Mouse (Mus musculus) lung, embryonic 15.5 days (tissue): Measurements from ENCODE around the gene Aplp2. TPM values are rescaled to one million over a fixed set of nuclear protein-coding genes. Genes with fewer than 3 reads are reported as not detected.

Source experiments
- ATAC-seq: fragments of 200-750 bp; cut with Nextera tagmentation; 2 replicates; pipeline ENCODE4 v1.8.0; 2017; ENCODE audit warnings: moderate number of reproducible peaks, borderline replicate concordance; ENCODE audit not compliant: low FRiP score, low TSS enrichment; ENCODE audit errors: extremely low read depth
- H3K27ac ChIP-seq: fragments of 300-500 bp; sonication (generic); 2 replicates; pipeline ENCODE4 v1.5.1; 2015; ENCODE audit warnings: moderate library complexity, mild to moderate bottlenecking, inconsistent platforms
- H3K27me3 ChIP-seq: fragments of 300-500 bp; sonication (generic); 2 replicates; pipeline ENCODE4 v1.6.1; 2015; ENCODE audit warnings: inconsistent platforms
- H3K36me3 ChIP-seq: fragments of 300-500 bp; sonication (generic); 2 replicates; pipeline ENCODE4 v1.6.1; 2015; ENCODE audit warnings: inconsistent platforms
- H3K4me1 ChIP-seq: fragments of 300-500 bp; sonication (generic); 2 replicates; pipeline ENCODE4 v1.6.1; 2015; ENCODE audit warnings: inconsistent platforms
- H3K4me2 ChIP-seq: fragments of 300-500 bp; sonication (generic); 2 replicates; pipeline ENCODE4 v1.6.1; 2015; ENCODE audit warnings: inconsistent platforms, mild to moderate bottlenecking, moderate library complexity
- H3K4me3 ChIP-seq: fragments of 300-500 bp; sonication (generic); 2 replicates; pipeline ENCODE4 v1.5.1; 2015; ENCODE audit warnings: mild to moderate bottlenecking, inconsistent platforms
- H3K9ac ChIP-seq: fragments of 300-500 bp; sonication (generic); 2 replicates; pipeline ENCODE4 v1.6.1; 2015; ENCODE audit warnings: inconsistent platforms
- H3K9me3 ChIP-seq: fragments of 300-500 bp; sonication (generic); 2 replicates; pipeline ENCODE4 v1.6.1; 2016; ENCODE audit warnings: inconsistent platforms
- WGBS: fragments of 180-500 bp; shearing (Covaris S2); methylation state at CpG from one replicate; pipeline ENCODE4 v1.1.7; 2015; 5-methylcytosine and 5-hydroxymethylcytosine counted together
- polyA plus RNA-seq: library from polyadenylated mRNA; unstranded; fragments of >200 nt; fragmentation: Nextera tagmentation; extraction: Ambion mirVana; gene quantifications from 2 replicates; pipeline ENCODE4 v1.2.1, GENCODE M21; 2015

The Aplp2 gene
- polyA plus RNA-seq = 446 and 476 TPM in 2 replicates

DNA sequence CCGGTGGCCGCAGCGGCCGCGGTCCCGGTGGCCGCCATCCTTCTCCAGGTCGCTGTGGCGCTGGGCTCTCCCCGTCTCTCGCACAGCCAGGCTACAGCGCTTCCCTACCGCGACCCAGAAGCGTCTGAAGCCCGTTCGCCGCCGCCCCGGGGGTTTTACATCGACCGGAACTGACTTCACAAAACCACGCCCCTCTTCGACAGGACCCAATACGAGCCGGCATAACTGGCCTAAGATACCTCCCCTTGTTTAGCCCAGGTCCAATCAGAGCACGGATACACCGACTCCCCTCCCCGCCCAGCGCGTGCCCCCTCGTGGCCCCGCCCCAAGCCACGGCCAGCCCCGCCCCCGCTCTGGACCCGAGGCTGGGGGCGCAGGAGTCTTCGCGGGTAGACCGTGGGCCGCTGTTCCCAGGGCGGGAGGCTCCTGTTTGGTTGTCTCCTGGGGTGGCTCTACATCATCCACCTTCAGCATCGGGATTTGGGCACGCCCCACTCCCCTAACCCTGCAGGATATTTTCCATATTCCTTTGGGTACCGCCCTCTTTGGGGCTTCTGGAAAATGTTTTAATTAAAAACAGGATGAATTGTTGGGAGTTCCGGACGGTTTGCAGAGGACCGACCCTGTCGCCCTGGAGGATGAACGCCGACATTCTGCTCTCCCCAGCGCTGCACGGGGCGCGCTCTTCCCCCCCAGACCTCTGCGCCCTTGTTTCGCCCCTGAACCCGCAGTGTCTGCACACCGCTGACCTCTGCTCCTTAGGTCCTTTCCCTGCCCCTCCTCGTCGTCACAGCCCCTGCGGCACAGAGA is at the start of gene Aplp2:
Gene Aplp2, minus strand, starts transcription at position 126 of the 810 bp plus-strand sequence.
- Histone ChIP-seq H3K4me2 (peak within 1 kb of the TSS; percentile 93), H3K27ac (peak within 1 kb of the TSS; percentile 84), H3K27me3 (no peaks in the 10 kb centered on the region), H3K4me3 (peak within 1 kb of the TSS; percentile 83), H3K4me1 (peaks cover 45% of the 10 kb centered on the region), H3K9ac (peak within 1 kb of the TSS; percentile 80), H3K9me3 (no peaks in the 10 kb centered on the region), H3K36me3 (no peaks in the 10 kb centered on the region)
- under 1% methylated on average over 62 of the region's 63 CpGs for WGBS
- ATAC-seq = peak; percentile 100

GRCm38 (mm10) chr9:31260219-31260618 is 48.6 kb upstream of the Aplp2 start:
- 73% methylated on average over 4 of the region's 4 CpGs for WGBS
- ATAC-seq = no peak
- H3K27me3 ChIP-seq = no peaks in the 10 kb centered on the region
- no peaks in the 10 kb centered on the region for H3K9me3 ChIP-seq
- 0 out of 2 replicates have a peak, but pooled peaks cover 4% of the 10 kb centered on the region for H3K4me1 ChIP-seq
- no peak overlapping the region for H3K4me2 ChIP-seq
- H3K27ac ChIP-seq = no peak overlapping the region
- H3K4me3 ChIP-seq = no peak overlapping the region
- H3K36me3 ChIP-seq = no peaks in the 10 kb centered on the region
- no peak overlapping the region for H3K9ac ChIP-seq

DNA sequence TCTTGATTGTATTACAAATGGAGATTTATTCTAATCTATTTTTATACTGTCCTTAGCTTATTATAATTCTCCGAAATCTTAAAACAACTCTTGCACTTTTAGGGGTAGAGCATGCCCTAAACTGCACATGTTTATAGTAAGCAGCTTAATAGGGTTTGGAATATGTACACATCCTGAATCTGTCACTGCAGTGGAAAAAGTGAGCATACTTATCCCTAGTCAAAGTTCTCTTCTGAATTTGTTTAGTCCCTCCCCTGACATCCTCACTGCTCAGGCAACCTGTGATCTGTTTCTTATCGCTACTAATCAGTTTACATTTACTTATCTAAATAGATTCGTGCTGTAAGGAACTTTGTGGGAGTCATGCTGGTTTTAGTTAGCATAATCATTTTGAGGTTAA is 46.6 kb upstream of the Aplp2 start:
- Histone ChIP-seq H3K9ac (no peak overlapping the region), H3K27ac (no peak overlapping the region), H3K4me2 (no peak overlapping the region), H3K27me3 (no peaks in the 10 kb centered on the region), H3K9me3 (no peaks in the 10 kb centered on the region), H3K4me1 (peaks cover 11% of the 10 kb centered on the region), H3K4me3 (no peak overlapping the region), H3K36me3 (no peaks in the 10 kb centered on the region)
- ATAC-seq = no peak
- WGBS = 39% methylated on average over 3 of the region's 3 CpGs

GRCm38 (mm10) chr9:31255953-31256352 is 44.3 kb upstream of the Aplp2 start:
- Histone ChIP-seq H3K27me3 (no peaks in the 10 kb centered on the region), H3K4me1 (peaks cover 13% of the 10 kb centered on the region), H3K4me3 (no peak overlapping the region), H3K4me2 (no peak overlapping the region), H3K36me3 (no peaks in the 10 kb centered on the region), H3K9ac (no peak overlapping the region), H3K27ac (no peak overlapping the region), H3K9me3 (no peaks in the 10 kb centered on the region)
- ATAC-seq = no peak
- WGBS = 78% methylated on average over 7 of the region's 7 CpGs

- H3K4me3 ChIP-seq = no peak overlapping the region
- no peaks in the 10 kb centered on the region for H3K27me3 ChIP-seq
- WGBS = 81% methylated on average over 7 of the region's 7 CpGs
- H3K4me1 ChIP-seq = peaks cover 13% of the 10 kb centered on the region
- H3K36me3 ChIP-seq = no peaks in the 10 kb centered on the region
- H3K9me3 ChIP-seq = no peaks in the 10 kb centered on the region
- no peak overlapping the region for H3K9ac ChIP-seq
- H3K27ac ChIP-seq = no peak overlapping the region
- ATAC-seq = no peak
- H3K4me2 ChIP-seq = no peak overlapping the region
Measured at GRCm38 (mm10) chr9:31254697-31255004, 43.0 kb upstream of the Aplp2 start.

GRCm38 (mm10) chr9:31253866-31254696 is 42.5 kb upstream of the Aplp2 start:
- Histone ChIP-seq H3K4me3 (no peak overlapping the region), H3K9ac (no peak overlapping the region), H3K9me3 (no peaks in the 10 kb centered on the region), H3K27me3 (no peaks in the 10 kb centered on the region), H3K4me1 (peaks cover 13% of the 10 kb centered on the region), H3K4me2 (peak overlapping the region; percentile 47), H3K36me3 (no peaks in the 10 kb centered on the region), H3K27ac (peak overlapping the region; percentile 65)
- peak; percentile 40; the same call in 1 of the 2 replicates for ATAC-seq
- 47% methylated on average over 11 of the region's 11 CpGs for WGBS

DNA sequence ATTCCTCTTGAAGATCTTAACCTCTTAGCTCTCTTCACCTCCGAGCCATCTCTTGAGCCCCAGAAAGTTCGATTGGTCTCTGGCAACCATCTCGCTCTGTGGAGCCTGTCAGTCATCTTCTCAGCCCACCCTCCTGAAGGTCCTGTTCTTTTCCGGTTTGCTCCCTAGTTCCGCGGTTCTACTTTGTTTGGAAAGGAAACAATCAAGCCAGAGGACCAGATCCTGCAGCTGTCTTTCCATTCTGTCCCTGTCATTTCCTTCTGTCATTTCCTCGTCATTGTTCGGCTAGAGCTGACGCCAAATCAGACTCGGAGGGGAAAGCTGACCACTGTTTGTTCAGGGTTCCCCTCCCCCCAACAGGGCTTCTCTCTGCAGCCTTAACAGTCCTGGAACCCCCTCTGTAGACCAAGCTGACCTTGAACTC is 41.7 kb upstream of the Aplp2 start:
- peak overlapping the region; percentile 47 for H3K4me2 ChIP-seq
- no peaks in the 10 kb centered on the region for H3K36me3 ChIP-seq
- ATAC-seq = peak; percentile 81
- peak overlapping the region; percentile 3; the same call in 1 of the 2 replicates for H3K4me3 ChIP-seq
- H3K9ac ChIP-seq = no peak overlapping the region
- WGBS = 17% methylated on average over 10 of the region's 10 CpGs
- H3K4me1 ChIP-seq = peaks cover 13% of the 10 kb centered on the region
- H3K27ac ChIP-seq = peak overlapping the region; percentile 65
- H3K9me3 ChIP-seq = no peaks in the 10 kb centered on the region
- H3K27me3 ChIP-seq = no peaks in the 10 kb centered on the region

- Histone ChIP-seq H3K36me3 (no peaks in the 10 kb centered on the region), H3K27ac (peak overlapping the region; percentile 27; the same call in 1 of the 2 replicates), H3K9ac (no peak overlapping the region), H3K4me2 (no peak overlapping the region), H3K4me3 (no peak overlapping the region), H3K9me3 (no peaks in the 10 kb centered on the region), H3K27me3 (no peaks in the 10 kb centered on the region), H3K4me1 (peaks cover 13% of the 10 kb centered on the region)
- 67% methylated on average over 10 of the region's 10 CpGs for WGBS
- no peak; the same call in 1 of the 2 replicates for ATAC-seq
Measured at GRCm38 (mm10) chr9:31252182-31252799, 40.7 kb upstream of the Aplp2 start.

DNA sequence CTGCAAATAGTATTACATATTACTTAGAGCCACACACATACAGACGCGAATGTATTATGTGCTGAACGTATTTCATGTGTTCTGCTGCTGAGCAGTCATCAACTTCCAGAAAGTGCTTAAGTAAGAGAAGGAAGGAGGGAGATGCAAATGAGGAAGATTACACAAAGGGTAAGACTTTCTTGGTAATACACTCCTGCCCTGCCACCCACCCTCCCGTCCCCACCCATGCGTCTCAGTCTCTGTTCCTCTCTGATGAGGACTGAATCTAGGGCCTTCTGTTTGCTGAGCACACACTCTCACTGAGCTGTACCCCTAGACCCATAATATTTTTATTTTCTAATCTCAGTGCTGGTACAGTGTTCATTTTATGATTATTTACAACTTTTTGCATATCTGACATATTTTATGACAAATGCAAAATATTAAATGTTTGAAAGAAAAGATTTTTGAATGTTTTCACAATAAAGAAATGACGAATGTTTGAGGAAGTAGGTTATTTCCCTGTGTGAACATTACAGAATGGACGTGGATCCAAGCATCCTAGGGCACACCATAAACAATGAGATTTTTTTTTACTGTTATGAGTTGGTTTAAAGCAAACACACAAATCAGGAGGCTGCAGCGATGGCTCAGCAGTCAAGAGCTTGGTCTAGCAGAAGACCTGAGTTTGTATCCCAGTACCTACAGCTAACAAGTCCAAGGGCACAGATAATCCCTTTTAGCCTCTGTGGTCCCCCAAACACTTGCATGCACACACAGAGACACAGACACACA is 36.0 kb upstream of the Aplp2 start:
- 58% methylated on average over 8 of the region's 8 CpGs for whole genome bisulfite sequencing
- no peaks in the 10 kb centered on the region for H3K27me3 ChIP-seq
- no peak overlapping the region; the same call in 1 of the 2 replicates for H3K27ac ChIP-seq
- peaks cover 9% of the 10 kb centered on the region for H3K4me1 ChIP-seq
- ATAC-seq = no peak
- H3K36me3 ChIP-seq = no peaks in the 10 kb centered on the region
- H3K9me3 ChIP-seq = no peaks in the 10 kb centered on the region
- H3K9ac ChIP-seq = no peak overlapping the region
- no peak overlapping the region for H3K4me2 ChIP-seq
- no peak overlapping the region for H3K4me3 ChIP-seq

GRCm38 (mm10) chr9:31246421-31246820 is 34.8 kb upstream of the Aplp2 start:
- Histone ChIP-seq H3K9ac (no peak overlapping the region), H3K4me2 (no peak overlapping the region), H3K27me3 (no peaks in the 10 kb centered on the region), H3K4me1 (peaks cover 6% of the 10 kb centered on the region; the same call in 1 of the 2 replicates), H3K4me3 (no peak overlapping the region), H3K27ac (peak overlapping the region; percentile 50; the same call in 1 of the 2 replicates), H3K9me3 (no peaks in the 10 kb centered on the region), H3K36me3 (no peaks in the 10 kb centered on the region)
- peak; percentile 46; the same call in 1 of the 2 replicates for ATAC-seq
- WGBS = 30% methylated on average over 6 of the region's 6 CpGs

DNA sequence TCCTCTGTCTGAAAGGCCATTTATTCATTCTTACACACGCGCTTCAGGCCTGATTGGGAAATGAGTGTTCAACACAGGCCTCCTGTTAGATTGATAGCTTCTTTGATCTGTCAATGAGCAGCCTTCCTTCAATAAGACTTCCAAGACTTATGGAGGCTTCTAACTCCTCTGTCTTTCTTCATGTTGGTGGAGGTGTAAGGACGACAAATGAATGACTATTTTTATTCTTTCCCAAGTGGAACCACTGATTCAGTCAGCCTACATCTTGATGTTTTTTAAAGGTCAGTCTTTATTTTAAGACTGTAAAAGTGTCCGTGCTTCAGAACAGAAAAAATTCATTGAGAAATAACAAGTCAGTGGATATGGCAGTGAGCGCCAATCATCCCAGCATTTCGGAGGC is 33.4 kb upstream of the Aplp2 start:
- no peaks in the 10 kb centered on the region for H3K9me3 ChIP-seq
- ATAC-seq = no peak
- H3K4me2 ChIP-seq = no peak overlapping the region
- H3K9ac ChIP-seq = no peak overlapping the region
- peaks cover 12% of the 10 kb centered on the region for H3K4me1 ChIP-seq
- 85% methylated on average over 6 of the region's 6 CpGs for WGBS
- no peak overlapping the region for H3K27ac ChIP-seq
- H3K36me3 ChIP-seq = no peaks in the 10 kb centered on the region
- no peaks in the 10 kb centered on the region for H3K27me3 ChIP-seq
- no peak overlapping the region for H3K4me3 ChIP-seq
